Mouse (Mus musculus): ENCODE data around the gene Dydc2.
"Not testable (repeated sequence)": the region's sequence is repeated elsewhere in the genome, so short reads cannot be mapped to it uniquely, and the experiment has no call there.

Gene Dydc2

GRCm38 (mm10) chr14:41069108-41069507 is at the start of gene Dydc2:
Gene Dydc2, minus strand, starts transcription at chr14:41069208.
- DNase-seq (ENCODE audit: low spot score in 2 of 2): no peak

GRCm38 (mm10) chr14:41116271-41116670 is 47.3 kb upstream of the Dydc2 start:
- no peak for DNase-seq (ENCODE audit: low spot score in 2 of 2)

DNA sequence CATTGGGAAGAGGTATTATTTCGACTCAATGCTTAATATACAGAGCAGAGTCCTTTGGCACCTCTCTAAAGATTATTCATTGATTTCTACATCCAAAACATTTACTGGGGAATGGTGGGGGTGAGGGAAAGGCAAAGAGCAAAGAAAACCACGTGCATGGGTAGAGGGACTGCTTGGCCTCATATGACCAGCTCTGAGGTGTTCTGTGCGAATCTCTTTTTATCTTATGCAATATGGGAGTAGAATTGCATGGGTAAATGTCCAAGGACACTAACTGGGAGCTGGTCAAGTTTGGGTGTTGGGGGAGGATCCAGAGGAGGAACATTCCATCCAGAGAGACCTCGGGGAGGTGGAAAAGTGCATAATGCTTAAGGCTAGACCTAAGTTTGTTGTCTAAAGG is 43.9 kb upstream of the Dydc2 start:
- DNase-seq (ENCODE audit: low spot score in 2 of 2): no peak

DNA sequence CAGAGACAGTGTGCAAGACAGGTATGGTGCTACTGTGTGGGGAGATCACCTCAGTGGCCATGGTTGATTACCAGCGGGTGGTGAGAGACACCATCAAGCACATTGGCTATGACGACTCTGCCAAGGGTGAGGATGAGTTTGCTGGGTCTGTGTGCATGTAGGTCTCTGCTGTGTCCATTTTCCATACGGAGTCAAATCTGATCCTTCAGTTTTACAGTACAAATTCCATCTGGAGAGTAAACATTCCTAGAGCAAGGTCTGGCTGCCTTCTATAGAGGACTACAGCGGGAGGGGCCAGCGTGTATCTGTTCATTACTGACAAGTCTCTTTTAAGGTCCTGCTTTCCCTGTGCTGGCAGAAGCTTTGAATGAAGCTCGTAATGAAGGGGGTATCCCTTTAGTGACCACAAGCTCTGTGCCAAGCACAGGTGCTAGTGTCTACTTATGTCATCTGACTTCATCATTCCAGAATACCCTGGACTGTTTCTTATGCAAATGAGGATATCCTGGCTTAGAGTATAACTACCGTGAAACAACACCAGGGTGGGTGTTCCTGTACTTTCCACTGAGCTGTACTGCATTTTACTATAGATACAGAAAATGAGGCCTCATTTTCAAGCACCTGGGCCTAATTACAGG is 42.1 kb upstream of the Dydc2 start:
- DNase-seq (ENCODE audit: low spot score in 2 of 2): no peak

DNA sequence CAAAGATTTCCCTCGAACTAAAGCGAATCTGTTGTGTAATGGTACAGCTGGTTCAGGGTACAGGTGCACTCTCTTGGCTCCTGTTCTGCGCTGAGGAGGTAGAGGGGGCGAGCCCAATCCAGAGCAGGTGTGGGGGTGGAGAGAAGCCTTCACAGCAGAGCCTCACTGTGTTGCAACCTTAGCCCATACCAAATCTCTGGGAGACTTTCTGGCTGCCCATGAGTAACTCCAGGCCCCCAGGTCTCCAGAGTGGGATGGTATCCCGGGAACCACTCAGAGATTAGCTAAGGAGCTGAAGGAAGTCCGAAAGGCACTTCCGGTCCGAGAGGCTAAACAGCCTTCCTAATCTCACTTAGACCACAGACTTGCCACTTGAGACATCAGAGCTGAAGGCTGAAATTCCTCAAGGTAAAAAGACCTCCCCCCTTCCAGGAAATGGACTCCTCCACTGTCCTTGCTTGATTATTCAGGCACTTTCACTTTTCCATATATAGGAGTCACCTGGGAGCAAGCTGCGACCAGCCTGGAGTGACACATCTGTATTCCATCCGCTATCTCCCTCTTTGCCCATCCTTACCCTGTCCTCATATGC is 35.9 kb upstream of the Dydc2 start, which contains the start of gene Mat1a:
TSS of gene Mat1a (plus strand) at position 183 of the 592 bp plus-strand sequence.
- no peak for DNase-seq (ENCODE audit: low spot score in 2 of 2)

DNA sequence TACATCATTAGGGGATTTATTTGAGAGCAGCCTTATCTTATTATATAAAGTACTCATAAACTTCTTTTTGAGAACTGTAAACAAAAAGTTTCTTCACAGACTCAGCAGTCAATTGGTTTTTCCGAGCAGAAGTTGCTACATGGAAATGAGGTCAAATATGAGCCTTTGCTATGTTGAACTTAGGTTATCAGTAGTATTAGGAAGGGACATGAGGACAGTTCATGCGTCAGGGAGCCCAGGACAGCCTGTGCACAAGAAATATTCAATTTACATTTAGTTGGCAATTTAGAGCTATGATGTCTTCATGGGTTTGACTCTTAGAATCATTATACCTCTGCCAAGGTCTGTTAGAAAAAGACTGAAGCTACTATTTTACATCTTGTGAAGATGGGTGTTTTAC is 33.3 kb upstream of the Dydc2 start:
- no peak for DNase-seq (ENCODE audit: low spot score in 2 of 2)

GRCm38 (mm10) chr14:41101242-41101641 is 32.2 kb upstream of the Dydc2 start:
- no peak for DNase-seq (ENCODE audit: low spot score in 2 of 2)

- DNase-seq (ENCODE audit: low spot score in 2 of 2): no peak
Observed at GRCm38 (mm10) chr14:41100712-41101111, 31.7 kb upstream of the Dydc2 start.

GRCm38 (mm10) chr14:41098726-41099125 is 29.7 kb upstream of the Dydc2 start:
- no peak for DNase-seq (ENCODE audit: low spot score in 2 of 2)

- DNase-seq (ENCODE audit: low spot score in 2 of 2): no peak
Observed at GRCm38 (mm10) chr14:41096296-41096860, 27.4 kb upstream of the Dydc2 start.

- no peak for DNase-seq (ENCODE audit: low spot score in 2 of 2)
Observed at GRCm38 (mm10) chr14:41094114-41094513, 25.1 kb upstream of the Dydc2 start.

DNA sequence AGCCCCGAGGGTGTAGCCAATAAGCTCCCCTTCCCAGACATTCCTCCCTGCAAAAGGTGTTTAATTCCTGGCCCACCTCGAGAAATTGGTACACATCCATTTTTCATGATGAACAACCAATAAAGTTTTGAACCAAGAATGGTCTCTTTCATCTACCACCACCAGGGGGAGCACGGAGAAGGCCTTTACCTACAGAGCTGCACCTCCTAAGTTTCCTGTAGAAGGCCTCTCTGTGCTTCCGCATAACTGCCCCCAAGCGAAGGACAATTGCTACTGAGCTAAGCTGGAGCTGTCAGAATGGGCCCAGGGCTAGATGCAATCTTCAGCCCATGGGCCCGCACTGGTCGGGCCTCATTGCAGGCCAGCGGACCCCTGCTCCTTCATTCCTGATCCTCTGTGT is 21.8 kb upstream of the Dydc2 start:
- no peak for DNase-seq (ENCODE audit: low spot score in 2 of 2)

- DNase-seq (ENCODE audit: low spot score in 2 of 2): no peak
Observed at GRCm38 (mm10) chr14:41087509-41087908, 18.5 kb upstream of the Dydc2 start.

GRCm38 (mm10) chr14:41082408-41082807 is 13.4 kb upstream of the Dydc2 start:
- DNase-seq (ENCODE audit: low spot score in 2 of 2): no peak

GRCm38 (mm10) chr14:41072944-41073275 is 3.9 kb upstream of the Dydc2 start:
- no peak for DNase-seq (ENCODE audit: low spot score in 2 of 2)

GRCm38 (mm10) chr14:41072229-41072943 is 3.4 kb upstream of the Dydc2 start, which contains the start of gene Dydc1:
Gene Dydc1, plus strand, starts transcription at chr14:41072911.
- DNase-seq (ENCODE audit: low spot score in 2 of 2): peak; percentile 74 to 79

DNA sequence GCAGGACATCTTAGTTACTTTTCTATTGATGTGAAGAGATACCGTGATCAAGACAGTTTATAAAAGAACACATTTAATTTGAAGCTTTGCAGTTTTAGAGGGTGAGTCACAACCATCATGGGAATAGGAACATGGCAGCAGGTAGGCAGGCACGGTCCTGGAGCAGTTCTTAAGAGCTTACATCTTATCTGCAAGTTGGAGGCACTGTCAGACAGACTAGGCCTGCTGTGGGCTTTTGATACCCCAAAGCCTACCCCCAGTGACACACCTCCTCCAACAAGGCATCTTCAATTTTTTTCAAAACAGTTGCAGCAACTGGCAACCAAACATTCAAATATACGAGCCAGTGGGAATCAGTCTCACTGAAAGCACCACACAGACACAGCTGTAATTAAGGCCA is 1.3 kb upstream of the Dydc2 start:
- DNase-seq (ENCODE audit: low spot score in 2 of 2): no peak

GRCm38 (mm10) chr14:41066416-41066815 is 2.6 kb downstream of the Dydc2 start:
- DNase-seq (ENCODE audit: low spot score in 2 of 2): no peak

DNA sequence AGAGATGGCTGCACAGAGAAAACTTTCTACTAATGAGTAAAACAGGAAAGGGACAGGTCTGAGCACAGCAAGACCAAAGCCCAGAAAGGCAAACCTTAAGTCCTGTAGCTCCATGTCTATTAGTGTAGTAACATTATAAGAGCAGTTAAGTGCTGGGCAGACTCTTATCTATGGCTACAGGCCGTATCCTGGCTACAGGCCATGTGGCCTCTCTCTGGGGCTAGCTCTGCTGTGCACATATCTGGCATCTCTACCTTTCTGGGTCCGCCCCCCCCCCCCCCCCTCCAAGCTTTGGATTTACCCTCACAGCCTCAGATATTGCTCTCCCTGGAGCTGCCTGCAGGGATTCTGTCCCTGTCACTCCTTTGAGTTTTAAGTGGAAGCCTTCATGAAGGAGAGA is 3.8 kb downstream of the Dydc2 start:
- DNase-seq (ENCODE audit: low spot score in 2 of 2): no peak

GRCm38 (mm10) chr14:41053190-41053589 is 15.8 kb downstream of the Dydc2 start:
- DNase-seq (ENCODE audit: low spot score in 2 of 2): not testable (repeated sequence)

DNA sequence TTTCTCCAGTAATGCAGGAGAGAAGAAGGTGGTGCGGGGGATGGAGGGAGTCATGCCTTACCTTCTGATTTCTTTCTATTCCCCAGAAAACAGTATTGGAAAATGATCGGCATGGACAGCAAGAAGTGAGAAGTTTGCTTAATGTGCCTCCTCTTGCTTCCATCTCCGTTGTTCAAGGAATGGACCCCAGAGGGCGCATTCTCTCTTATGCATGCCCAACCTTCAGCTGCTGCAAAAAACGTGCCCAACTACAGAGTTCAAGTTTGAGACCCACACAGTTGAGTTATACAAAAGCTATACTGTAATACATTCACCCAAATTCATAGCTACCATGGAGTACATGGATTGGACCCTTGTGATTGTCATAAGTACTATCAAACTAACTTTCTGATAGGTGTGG is 16.5 kb downstream of the Dydc2 start:
- DNase-seq (ENCODE audit: low spot score in 2 of 2): no peak

DNA sequence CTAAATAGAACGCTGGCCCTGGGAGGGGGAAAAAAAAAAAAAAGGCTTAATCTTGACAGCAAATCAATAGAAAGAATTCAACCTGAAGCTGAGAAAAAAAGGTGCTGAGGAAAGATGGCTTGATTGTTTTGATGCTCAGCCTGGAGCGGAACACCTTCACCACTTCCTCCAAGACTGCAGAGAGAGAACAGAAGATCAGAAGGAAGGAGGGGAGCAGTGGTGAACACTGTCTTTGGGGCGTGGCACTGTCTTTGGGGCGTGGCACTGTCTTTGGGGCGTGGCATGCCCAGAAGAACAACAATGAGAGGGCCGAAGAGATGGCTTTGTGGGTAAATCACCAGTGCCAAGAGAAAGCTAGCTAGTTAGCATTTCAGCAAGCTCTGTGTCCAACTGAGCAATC is 18.5 kb downstream of the Dydc2 start:
- DNase-seq (ENCODE audit: low spot score in 2 of 2): no peak

- no peak for DNase-seq (ENCODE audit: low spot score in 2 of 2)
Observed at GRCm38 (mm10) chr14:41047402-41047801, 21.6 kb downstream of the Dydc2 start.
